Mouse (Mus musculus) CH12.LX (cell line): ENCODE results near the gene Vasp.

Experiments
- MAFK ChIP-seq: IDR thresholded peaks from 2 replicates; pipeline ENCODE4 v1.6.1; 2011; ENCODE audit warnings: low read length, improper control_type of control experiment; ENCODE audit not compliant: insufficient replicate concordance
- POLR2A ChIP-seq: IDR thresholded peaks from 2 replicates; pipeline ENCODE4 v1.6.1; 2011; ENCODE audit warnings: low read depth, mild to moderate bottlenecking, improper control_type of control experiment, low read length
- RCOR1 ChIP-seq: conservative IDR thresholded peaks from 2 replicates; pipeline ENCODE4 v1.6.1; 2012; ENCODE audit warnings: low read depth, mild to moderate bottlenecking, inconsistent platforms, low read length, improper control_type of control experiment

GRCm38 (mm10) chr7:19229404-19229803 is 42.2 kb downstream of the Vasp start:
- TF ChIP-seq RCOR1 (no peak), POLR2A (no peak), MAFK (no peak)
